Mouse (Mus musculus) midbrain, embryonic 11.5 days (tissue): ENCODE measurements at regions not wholly inside any gene's neighbourhood (a gene's known extent, or its start where the extent isn't known, plus 50 kb on each side); places are given as distances from the start of the nearest gene placed in this dataset.
A peak's percentile ranks its signal among the peaks of the same experiment; 100 is the strongest.

Experiments used
- ATAC-seq: fragments of 200-750 bp; cut with Nextera tagmentation; 2 replicates; pipeline ENCODE4 v1.8.0; 2017; ENCODE audit warnings: moderate TSS enrichment, moderate library complexity; ENCODE audit not compliant: low FRiP score
- DNase-seq: peaks from one replicate; pipeline ENCODE4 v3.0.0; 2015; ENCODE audit warnings: low spot score; ENCODE audit errors: missing footprints
- H3K27ac ChIP-seq: fragments of 300-500 bp; sonication (generic); 2 replicates; pipeline ENCODE4 v1.5.1; 2014; ENCODE audit warnings: low read depth, low read length
- H3K27me3 ChIP-seq: fragments of 300-500 bp; sonication (generic); 2 replicates; pipeline ENCODE4 v1.6.1; 2014; ENCODE audit warnings: mild to moderate bottlenecking, low read length, moderate library complexity, mixed read lengths; ENCODE audit not compliant: control insufficient read depth, insufficient read depth
- H3K36me3 ChIP-seq: fragments of 300-500 bp; sonication (generic); 2 replicates; pipeline ENCODE4 v1.6.1; 2014; ENCODE audit warnings: mild to moderate bottlenecking, low read length, moderate library complexity, mixed read lengths; ENCODE audit not compliant: control insufficient read depth, insufficient read depth
- H3K4me1 ChIP-seq: fragments of 300-500 bp; sonication (generic); 2 replicates; pipeline ENCODE4 v1.6.1; 2014; ENCODE audit warnings: low read length; ENCODE audit not compliant: control insufficient read depth, insufficient read depth
- H3K4me2 ChIP-seq: fragments of 300-500 bp; sonication (generic); 2 replicates; pipeline ENCODE4 v1.6.1; 2014; ENCODE audit warnings: mild to moderate bottlenecking, moderate library complexity
- H3K4me3 ChIP-seq: fragments of 300-500 bp; sonication (generic); 2 replicates; pipeline ENCODE4 v1.5.1; 2014; ENCODE audit warnings: low read depth, low read length
- H3K9ac ChIP-seq: fragments of 300-500 bp; sonication (generic); 2 replicates; pipeline ENCODE4 v1.6.1; 2014; ENCODE audit warnings: low read length
- H3K9me3 ChIP-seq: fragments of 300-500 bp; sonication (generic); 2 replicates; pipeline ENCODE4 v1.6.1; 2016; ENCODE audit warnings: low read length; ENCODE audit not compliant: control insufficient read depth
- WGBS: fragments of 180-500 bp; shearing (Covaris S2); extraction: QIAGEN DNeasy Blood & Tissue Kit; methylation state at CpG from one replicate; pipeline ENCODE4 v1.1.7; 2014; 5-methylcytosine and 5-hydroxymethylcytosine counted together

- Histone ChIP-seq H3K36me3 (no peaks in the 10 kb centered on the region), H3K27ac (no peak overlapping the region), H3K9me3 (no peaks in the 10 kb centered on the region), H3K4me3 (no peak overlapping the region), H3K4me2 (no peak overlapping the region), H3K4me1 (no peaks in the 10 kb centered on the region), H3K27me3 (no peaks in the 10 kb centered on the region), H3K9ac (no peak overlapping the region)
- ATAC-seq: no peak
- 65% methylated on average over 3 of the region's 3 CpGs for WGBS
- DNase-seq: no peak
Observed at GRCm38 (mm10) chr2:78418561-78419338, 449.2 kb upstream of the Ube2e3 start.

GRCm38 (mm10) chr2:78416574-78417109, 451.3 kb upstream of the Ube2e3 start:
- H3K9me3 ChIP-seq: no peaks in the 10 kb centered on the region
- H3K4me1 ChIP-seq: no peaks in the 10 kb centered on the region
- 65% methylated on average over 2 of the region's 2 CpGs for WGBS
- no peak overlapping the region for H3K4me3 ChIP-seq
- no peaks in the 10 kb centered on the region for H3K36me3 ChIP-seq
- no peaks in the 10 kb centered on the region for H3K27me3 ChIP-seq
- DNase-seq: no peak
- no peak overlapping the region for H3K9ac ChIP-seq
- H3K27ac ChIP-seq: no peak overlapping the region
- no peak for ATAC-seq
- no peak overlapping the region for H3K4me2 ChIP-seq

GRCm38 (mm10) chr2:78412985-78413384, 454.9 kb upstream of the Ube2e3 start:
- Histone ChIP-seq H3K4me1 (no peaks in the 10 kb centered on the region), H3K9me3 (no peaks in the 10 kb centered on the region), H3K9ac (no peak overlapping the region), H3K27me3 (no peaks in the 10 kb centered on the region), H3K4me2 (no peak overlapping the region), H3K27ac (no peak overlapping the region), H3K4me3 (no peak overlapping the region), H3K36me3 (no peaks in the 10 kb centered on the region)
- ATAC-seq: no peak
- DNase-seq: no peak
- WGBS: 87% methylated on average over 4 of the region's 4 CpGs

DNA sequence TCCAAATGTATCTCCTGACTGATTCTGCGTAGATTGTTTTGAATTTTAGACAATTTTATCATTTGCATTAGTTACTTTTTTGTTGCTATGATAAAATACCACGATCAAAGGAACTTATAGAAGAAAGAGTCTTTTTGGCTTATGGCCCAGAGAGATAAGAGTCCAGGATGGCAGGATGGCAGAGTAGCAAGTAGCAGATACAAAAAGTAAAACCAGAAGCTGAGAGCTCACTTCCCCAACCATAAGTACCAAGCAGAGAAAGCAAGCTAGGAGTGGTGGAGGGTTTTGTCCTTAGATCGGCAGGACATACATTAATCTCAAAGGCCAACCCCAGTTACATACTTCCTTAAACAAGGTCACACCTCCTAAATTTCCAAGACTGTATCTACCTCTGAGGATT, 457.7 kb upstream of the Cwc22 start:
- WGBS: 88% methylated on average over 3 of the region's 3 CpGs
- DNase-seq (peak; percentile 67), ATAC-seq (no peak)
- no peaks in the 10 kb centered on the region for H3K9me3 ChIP-seq
- H3K27me3 ChIP-seq: no peaks in the 10 kb centered on the region
- no peak overlapping the region for H3K27ac ChIP-seq
- no peak overlapping the region for H3K4me3 ChIP-seq
- no peaks in the 10 kb centered on the region for H3K36me3 ChIP-seq
- no peak overlapping the region for H3K4me2 ChIP-seq
- H3K9ac ChIP-seq: no peak overlapping the region
- no peaks in the 10 kb centered on the region for H3K4me1 ChIP-seq

GRCm38 (mm10) chr2:78399236-78399635, 453.1 kb upstream of the Cwc22 start:
- Histone ChIP-seq H3K4me3 (no peak overlapping the region), H3K4me1 (no peaks in the 10 kb centered on the region), H3K9me3 (no peaks in the 10 kb centered on the region), H3K9ac (no peak overlapping the region), H3K27me3 (no peaks in the 10 kb centered on the region), H3K36me3 (no peaks in the 10 kb centered on the region), H3K4me2 (no peak overlapping the region), H3K27ac (no peak overlapping the region)
- DNase-seq (no peak), ATAC-seq (no peak)

DNA sequence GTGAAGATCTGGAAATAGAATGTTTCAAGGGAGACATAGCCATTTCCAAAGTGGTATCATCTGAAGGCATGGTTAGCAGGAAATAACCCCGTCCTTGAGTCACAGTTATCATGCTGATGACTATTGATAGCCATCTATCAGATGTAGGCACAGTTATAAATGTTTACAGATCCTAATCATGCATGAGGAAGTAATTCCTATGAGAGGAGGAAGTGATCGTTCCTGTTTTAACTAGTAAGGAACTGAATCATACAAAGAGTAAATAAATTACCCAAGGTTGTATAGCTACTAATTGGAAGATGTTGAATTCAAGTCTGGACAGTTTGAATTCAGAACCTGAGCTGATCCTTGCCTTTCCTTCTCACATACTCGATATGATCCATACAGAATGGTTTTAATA, 450.7 kb upstream of the Cwc22 start:
- Histone ChIP-seq H3K36me3 (no peaks in the 10 kb centered on the region), H3K27ac (no peak overlapping the region), H3K9ac (no peak overlapping the region), H3K4me2 (no peak overlapping the region), H3K4me3 (no peak overlapping the region), H3K9me3 (no peaks in the 10 kb centered on the region), H3K27me3 (no peaks in the 10 kb centered on the region), H3K4me1 (no peaks in the 10 kb centered on the region)
- DNase-seq: no peak
- WGBS: 78% methylated on average over 3 of the region's 3 CpGs
- no peak for ATAC-seq

DNA sequence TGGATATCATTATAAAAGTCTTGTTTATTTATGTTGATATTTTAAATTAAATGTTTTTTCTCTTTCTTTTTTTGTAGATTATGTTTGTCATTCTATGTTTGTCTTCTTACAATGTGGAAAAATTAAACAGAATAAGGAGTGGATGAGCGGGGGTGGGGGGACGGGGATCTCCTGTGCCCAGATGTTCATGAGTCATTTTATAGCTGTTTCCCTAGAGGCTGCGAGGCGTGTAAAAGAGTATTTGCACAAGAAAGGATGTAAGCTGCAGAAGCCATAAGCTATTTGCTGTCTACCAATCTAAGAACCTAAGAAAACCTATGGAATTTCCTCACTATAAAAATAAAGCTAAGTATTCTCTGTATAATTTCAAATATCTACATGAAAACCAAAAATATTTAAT, 446.9 kb upstream of the Cwc22 start:
- WGBS: 59% methylated on average over 4 of the region's 4 CpGs
- peak; percentile 62; the same call in 1 of the 2 replicates for ATAC-seq

DNA sequence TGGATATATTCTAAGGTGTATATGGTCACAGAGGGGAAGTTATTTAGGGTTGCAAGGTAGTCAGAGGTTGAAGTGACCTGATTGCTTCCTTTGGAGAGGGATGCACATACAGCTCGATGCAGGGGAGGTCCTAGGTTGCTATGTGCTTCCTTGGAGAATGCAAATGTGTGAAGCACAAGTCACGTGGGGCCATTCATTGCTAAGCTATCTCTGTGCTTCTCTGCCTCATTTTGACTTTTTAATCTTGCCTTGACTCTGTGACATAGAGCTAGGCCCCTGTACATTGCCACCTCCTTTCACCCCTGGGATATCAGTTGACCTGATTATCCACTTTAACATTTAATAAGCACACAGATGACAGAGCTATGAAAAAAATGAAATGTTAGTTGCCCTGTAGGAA, 446.2 kb upstream of the Cwc22 start:
- Histone ChIP-seq H3K27me3 (no peaks in the 10 kb centered on the region), H3K4me2 (no peak overlapping the region), H3K4me3 (no peak overlapping the region), H3K9me3 (no peaks in the 10 kb centered on the region), H3K36me3 (no peaks in the 10 kb centered on the region), H3K27ac (no peak overlapping the region), H3K9ac (no peak overlapping the region), H3K4me1 (no peaks in the 10 kb centered on the region)
- ATAC-seq (peak; percentile 79), DNase-seq (no peak)
- WGBS: 38% methylated on average over 2 of the region's 2 CpGs

More for the DNA sequence above, 446.9 kb upstream of the Cwc22 start:
- Histone ChIP-seq H3K27me3 (no peaks in the 10 kb centered on the region), H3K9ac (no peak overlapping the region), H3K4me2 (no peak overlapping the region), H3K27ac (no peak overlapping the region), H3K9me3 (no peaks in the 10 kb centered on the region), H3K4me1 (no peaks in the 10 kb centered on the region), H3K4me3 (no peak overlapping the region), H3K36me3 (no peaks in the 10 kb centered on the region)
- no peak for DNase-seq

GRCm38 (mm10) chr2:78388001-78388400, 441.8 kb upstream of the Cwc22 start:
- DNase-seq (no peak), ATAC-seq (no peak)
- no peaks in the 10 kb centered on the region for H3K36me3 ChIP-seq
- H3K27me3 ChIP-seq: no peaks in the 10 kb centered on the region
- 90% methylated on average over 4 of the region's 4 CpGs for WGBS
- no peak overlapping the region for H3K4me2 ChIP-seq
- H3K4me1 ChIP-seq: no peaks in the 10 kb centered on the region
- no peak overlapping the region for H3K9ac ChIP-seq
- H3K27ac ChIP-seq: no peak overlapping the region
- no peaks in the 10 kb centered on the region for H3K9me3 ChIP-seq
- H3K4me3 ChIP-seq: no peak overlapping the region
